17 mouse cellular contexts compared by ENCODE assay signal in genomic region chr6:117405589-117406311, GRCm38 (mm10).
A peak's percentile ranks its signal among the peaks of the same experiment; 100 is the strongest.
DNase-seq lines count a peak whose midpoint lies in the region; ATAC-seq and TF ChIP-seq lines count a peak whose summit lies in the region.
"Had no signal": no experiment of that assay in that cellular context is flagged by ENCODE, and none has a peak within 500 bp of the region (broad histone marks: within the 10 kb centered on the region; RNA-seq: fewer than 3 reads in every experiment).

No protein-coding gene starts in this region.

- no peaks in the 10 kb centered on the region for H3K36me3 ChIP-seq in heart, postnatal 0 days (replicated peaks; ENCODE audit: control insufficient read depth, insufficient read depth, low read length)
- no peaks in the 10 kb centered on the region for H3K36me3 ChIP-seq in midbrain, embryonic 10.5 days
- no peaks in the 10 kb centered on the region for H3K36me3 ChIP-seq in midbrain, embryonic 11.5 days (ENCODE audit: control insufficient read depth, insufficient read depth, low read length)
- no peaks in the 10 kb centered on the region for H3K36me3 ChIP-seq in intestine, embryonic 15.5 days

- TF ChIP-seq EP300 in heart, postnatal 0 days (IDR thresholded peaks at IDR 0.05; ENCODE audit: low read depth) = no peak

- H3K9ac ChIP-seq in heart, postnatal 0 days (replicated peaks; ENCODE audit: low read depth, low read length) = no peak overlapping the region
- H3K9ac ChIP-seq in midbrain, embryonic 11.5 days (ENCODE audit: low read length) = no peak overlapping the region
- no peak overlapping the region for H3K9ac ChIP-seq in intestine, embryonic 15.5 days

- H3K4me2 ChIP-seq in heart, postnatal 0 days (ENCODE audit: low read depth, low read length) = no peak overlapping the region
- no peak overlapping the region for H3K4me2 ChIP-seq in midbrain, embryonic 11.5 days
- H3K4me2 ChIP-seq in intestine, embryonic 15.5 days (replicated peaks) = no peak overlapping the region

- no peak overlapping the region for H3K27ac ChIP-seq in heart, postnatal 0 days (ENCODE audit: low read depth)
- H3K27ac ChIP-seq in midbrain, embryonic 10.5 days (replicated peaks) = no peak overlapping the region
- no peak overlapping the region for H3K27ac ChIP-seq in midbrain, embryonic 11.5 days (ENCODE audit: low read depth, low read length)
- H3K27ac ChIP-seq in intestine, embryonic 15.5 days = no peak overlapping the region

- no peak overlapping the region for H3K4me3 ChIP-seq in heart, postnatal 0 days (ENCODE audit: low read depth, low read length)
- H3K4me3 ChIP-seq in midbrain, embryonic 10.5 days = no peak overlapping the region
- H3K4me3 ChIP-seq in midbrain, embryonic 11.5 days (ENCODE audit: low read depth, low read length) = no peak overlapping the region
- H3K4me3 ChIP-seq in intestine, embryonic 15.5 days (replicated peaks) = no peak overlapping the region
- H3K4me3 ChIP-seq: megakaryocyte, embryonic 14.5 days had no signal

- TF ChIP-seq CTCF in heart, postnatal 0 days (IDR thresholded peaks at IDR 0.05; ENCODE audit: low read depth) = no peak

- H3K9me3 ChIP-seq in heart, postnatal 0 days (replicated peaks; ENCODE audit: control insufficient read depth, low read length) = no peaks in the 10 kb centered on the region
- H3K9me3 ChIP-seq in midbrain, embryonic 10.5 days (replicated peaks) = no peaks in the 10 kb centered on the region
- H3K9me3 ChIP-seq in midbrain, embryonic 11.5 days (ENCODE audit: control insufficient read depth, low read length) = no peaks in the 10 kb centered on the region
- no peaks in the 10 kb centered on the region for H3K9me3 ChIP-seq in intestine, embryonic 15.5 days

- 47% methylated on average over 11 of the region's 11 CpGs for WGBS in heart, postnatal 0 days
- WGBS in midbrain, embryonic 10.5 days = 89% methylated on average over 11 of the region's 11 CpGs
- 89% methylated on average over 11 of the region's 11 CpGs for WGBS in midbrain, embryonic 11.5 days
- WGBS in intestine, embryonic 15.5 days = 76% methylated on average over 11 of the region's 11 CpGs

- peaks cover 10% of the 10 kb centered on the region; the same call in 1 of the 2 replicates for H3K4me1 ChIP-seq in heart, postnatal 0 days (ENCODE audit: control insufficient read depth, insufficient read depth)
- H3K4me1 ChIP-seq in midbrain, embryonic 10.5 days = 0 out of 2 replicates have a peak, but pooled peaks cover 3% of the 10 kb centered on the region
- H3K4me1 ChIP-seq in midbrain, embryonic 11.5 days (ENCODE audit: control insufficient read depth, insufficient read depth, low read length) = no peaks in the 10 kb centered on the region
- peaks cover 17% of the 10 kb centered on the region; the same call in 1 of the 2 replicates for H3K4me1 ChIP-seq in intestine, embryonic 15.5 days (replicated peaks)
- H3K4me1 ChIP-seq: megakaryocyte, embryonic 14.5 days had no signal

- peak; percentile 40; the same call in 1 of the 2 replicates for ATAC-seq in heart, postnatal 0 days (ENCODE audit: insufficient read depth, low read depth)
- no peak for ATAC-seq in midbrain, embryonic 11.5 days (ENCODE audit: low FRiP score)
- peak; percentile 60 for ATAC-seq in intestine, embryonic 15.5 days
- ATAC-seq: forebrain, embryonic 16.5 days; hindbrain, embryonic 16.5 days; midbrain, embryonic 16.5 days had no signal

- peak; percentile 9 for DNase-seq in heart, postnatal 0 days (ENCODE audit: low spot score)
- DNase-seq in heart, adult 9 months (ENCODE audit: low spot score in 2 of 2) = no peak
- DNase-seq in midbrain, embryonic 10.5 days (ENCODE audit: low spot score) = peak; percentile 5
- no peak for DNase-seq in midbrain, embryonic 11.5 days (ENCODE audit: low spot score, missing footprints)
- no peak for DNase-seq in cerebellum, adult 9-10 months
- DNase-seq in adrenal gland, adult (ENCODE audit: inconsistent age in 2 of 2, low spot score in 1 of 2) = no peak
- DNase-seq: adrenal gland, adult 2 months; heart, postnatal 4 days; kidney, adult 2 months; kidney, postnatal 10 days; lung, adult 2 months; right cerebral cortex, adult 18-20 months had no signal

- H3K27me3 ChIP-seq in heart, postnatal 0 days (ENCODE audit: control insufficient read depth, insufficient read depth, low read length) = 0 out of 2 replicates have a peak, but pooled peaks cover 3% of the 10 kb centered on the region
- no peaks in the 10 kb centered on the region for H3K27me3 ChIP-seq in midbrain, embryonic 10.5 days (ENCODE audit: low read depth, poor library complexity, severe bottlenecking)
- no peaks in the 10 kb centered on the region for H3K27me3 ChIP-seq in midbrain, embryonic 11.5 days (ENCODE audit: control insufficient read depth, insufficient read depth, low read length)
- no peaks in the 10 kb centered on the region for H3K27me3 ChIP-seq in intestine, embryonic 15.5 days (replicated peaks)
- H3K27me3 ChIP-seq: megakaryocyte, embryonic 14.5 days had no signal

Comparison
In these comparisons a context has a peak if more than half of its experiments do, and no peak if none do; other contexts are left out.
1. DNase-seq: peak in heart, postnatal 0 days (single experiment) and midbrain, embryonic 10.5 days (single experiment); none in heart, adult 9 months (0 of 2), midbrain, embryonic 11.5 days (single experiment), cerebellum, adult 9-10 months (single experiment) and adrenal gland, adult (0 of 2).